Mouse (Mus musculus) ES-Bruce4 (cell line): Measurements from ENCODE around the gene Atxn1. TPM values are rescaled to one million over a fixed set of nuclear protein-coding genes. Genes with fewer than 3 reads are reported as not detected.
A peak's percentile ranks its signal among the peaks of the same experiment; 100 is the strongest.

Experiments used
- H3K27ac ChIP-seq: 2 replicates; pipeline ENCODE4 v1.5.1; 2012; ENCODE audit warnings: low read length, inconsistent platforms; ENCODE audit not compliant: insufficient read depth
- H3K27me3 ChIP-seq: 2 replicates; pipeline ENCODE4 v1.6.1; 2012; ENCODE audit warnings: mild to moderate bottlenecking, low read length, inconsistent platforms; ENCODE audit not compliant: control insufficient read depth, poor library complexity, insufficient read depth, severe bottlenecking
- H3K36me3 ChIP-seq: 2 replicates; pipeline ENCODE4 v1.6.1; 2012; ENCODE audit warnings: inconsistent platforms, mild to moderate bottlenecking, low read length, moderate library complexity; ENCODE audit not compliant: control insufficient read depth, poor library complexity, insufficient read depth, severe bottlenecking
- H3K4me1 ChIP-seq: one replicate; pipeline ENCODE4 v1.8.1; 2011; ENCODE audit warnings: low read length; ENCODE audit not compliant: control insufficient read depth, insufficient read depth
- H3K4me3 ChIP-seq: 2 replicates; pipeline ENCODE4 v1.5.1; 2011; ENCODE audit warnings: low read depth, mild to moderate bottlenecking, low read length
- H3K9ac ChIP-seq: 2 replicates; pipeline ENCODE4 v1.6.1; 2012; ENCODE audit warnings: low read depth, mild to moderate bottlenecking, inconsistent platforms; ENCODE audit not compliant: poor library complexity, severe bottlenecking
- H3K9me3 ChIP-seq: replicated peaks from 2 replicates; pipeline ENCODE4 v1.6.1; 2012; ENCODE audit warnings: mild to moderate bottlenecking, low read length, inconsistent platforms; ENCODE audit not compliant: control insufficient read depth, poor library complexity, insufficient read depth, severe bottlenecking
- CTCF ChIP-seq: IDR thresholded peaks from one replicate; pipeline ENCODE4 v1.8.1; 2011; ENCODE audit warnings: low read depth, low read length
- EP300 ChIP-seq: IDR thresholded peaks from 2 replicates; pipeline ENCODE4 v1.6.1; 2011; ENCODE audit warnings: low read depth, low read length; ENCODE audit not compliant: insufficient read depth
- POLR2A ChIP-seq: IDR thresholded peaks from one replicate; pipeline ENCODE4 v1.8.1; 2011; ENCODE audit warnings: low read length; ENCODE audit not compliant: insufficient read depth
- polyA plus RNA-seq: library from polyadenylated mRNA; stranded (reverse); fragments of >200 nt; gene quantifications from 2 replicates; pipeline ENCODE4 v1.2.4, GENCODE M21; 2011; ENCODE audit warnings: low read depth; ENCODE audit not compliant: missing spikeins, insufficient read depth, insufficient read length

The Atxn1 gene
- polyA plus RNA-seq, result 10.1 and 11.2 TPM in 2 replicates

- peak within 1 kb of the TSS; percentile 87 for H3K9ac ChIP-seq
- TF ChIP-seq POLR2A, result no peak
- TF ChIP-seq EP300, result no peak
- no peak for TF ChIP-seq CTCF
- H3K36me3 ChIP-seq, result no peaks in the 10 kb centered on the region
- H3K9me3 ChIP-seq, result no peaks in the 10 kb centered on the region
- peaks cover 17% of the 10 kb centered on the region for H3K27me3 ChIP-seq
- no peak within 1 kb of the TSS for H3K27ac ChIP-seq
- no peaks in the 10 kb centered on the region for H3K4me1 ChIP-seq
- peak within 1 kb of the TSS; percentile 76 for H3K4me3 ChIP-seq
Measured at GRCm38 (mm10) chr13:45964853-45965593, at the start of gene Atxn1. TSS of gene Atxn1 (minus strand) at chr13:45965008.

- no peak for TF ChIP-seq CTCF
- TF ChIP-seq POLR2A, result no peak
- TF ChIP-seq EP300, result no peak
- peak overlapping the region; percentile 35 for H3K27ac ChIP-seq
- H3K9me3 ChIP-seq, result no peaks in the 10 kb centered on the region
- no peak overlapping the region for H3K9ac ChIP-seq
- peaks cover 6% of the 10 kb centered on the region for H3K4me1 ChIP-seq
- H3K27me3 ChIP-seq, result no peaks in the 10 kb centered on the region
- peak overlapping the region; percentile 68 for H3K4me3 ChIP-seq
- no peaks in the 10 kb centered on the region for H3K36me3 ChIP-seq
Measured at GRCm38 (mm10) chr13:46011232-46011631, 46.4 kb upstream of the Atxn1 start.

- H3K9ac ChIP-seq, result no peak overlapping the region
- TF ChIP-seq EP300 (no peak), POLR2A (no peak)
Measured at GRCm38 (mm10) chr13:46010075-46010474, 45.3 kb upstream of the Atxn1 start.

GRCm38 (mm10) chr13:46008831-46009666, 44.2 kb upstream of the Atxn1 start:
- H3K36me3 ChIP-seq, result no peaks in the 10 kb centered on the region
- no peaks in the 10 kb centered on the region for H3K9me3 ChIP-seq
- no peaks in the 10 kb centered on the region for H3K27me3 ChIP-seq
- H3K4me1 ChIP-seq, result peaks cover 2% of the 10 kb centered on the region
- H3K9ac ChIP-seq, result peak overlapping the region; percentile 12; the same call in 1 of the 2 replicates
- peak overlapping the region; percentile 73 for H3K4me3 ChIP-seq
- H3K27ac ChIP-seq, result no peak overlapping the region
- TF ChIP-seq POLR2A, result no peak
- no peak for TF ChIP-seq CTCF
- no peak for TF ChIP-seq EP300

More at GRCm38 (mm10) chr13:46010075-46010474, 45.3 kb upstream of the Atxn1 start:
- no peak overlapping the region for H3K27ac ChIP-seq
- no peaks in the 10 kb centered on the region for H3K27me3 ChIP-seq
- H3K36me3 ChIP-seq, result no peaks in the 10 kb centered on the region
- no peak overlapping the region for H3K4me3 ChIP-seq
- peaks cover 4% of the 10 kb centered on the region for H3K4me1 ChIP-seq
- H3K9me3 ChIP-seq, result no peaks in the 10 kb centered on the region

- TF ChIP-seq EP300 (no peak), POLR2A (no peak)
- H3K27ac ChIP-seq, result no peak overlapping the region
- H3K4me1 ChIP-seq, result peaks cover 2% of the 10 kb centered on the region
- no peak overlapping the region for H3K9ac ChIP-seq
- H3K9me3 ChIP-seq, result no peaks in the 10 kb centered on the region
- H3K36me3 ChIP-seq, result no peaks in the 10 kb centered on the region
- H3K27me3 ChIP-seq, result no peaks in the 10 kb centered on the region
- H3K4me3 ChIP-seq, result no peak overlapping the region
Measured at GRCm38 (mm10) chr13:46006211-46007102, 41.6 kb upstream of the Atxn1 start.
